8 mouse cellular contexts compared by ENCODE assay signal in the genomic region with DNA sequence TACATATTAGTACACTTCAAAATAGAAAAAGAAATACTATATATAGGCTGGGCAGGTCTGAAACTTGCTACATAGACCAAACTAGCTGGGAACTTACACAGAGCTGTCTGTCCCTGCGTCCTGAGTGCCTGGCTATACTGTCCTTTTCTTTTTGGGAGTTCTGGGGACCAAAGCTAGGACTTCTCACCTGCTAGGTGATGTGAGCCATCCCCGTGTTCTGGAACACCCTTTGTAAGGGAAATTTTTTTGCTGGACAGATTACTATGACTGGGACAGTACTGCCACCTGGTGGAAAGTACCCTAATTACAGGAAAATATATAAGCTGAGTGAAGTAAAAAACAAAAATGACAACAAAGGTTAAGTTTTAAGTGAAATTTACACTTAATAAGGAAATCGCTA. TPM values are rescaled to one million over a fixed set of nuclear protein-coding genes. Genes with fewer than 3 reads are reported as not detected.
DNase-seq lines count a peak whose midpoint lies in the region; ATAC-seq and TF ChIP-seq lines count a peak whose summit lies in the region.

No protein-coding gene starts in this region.

- no peak overlapping the region for H3K4me3 ChIP-seq in forebrain, postnatal 0 days (ENCODE audit: low read depth, low read length)
- H3K4me3 ChIP-seq in forebrain, embryonic 13.5 days, result no peak overlapping the region
- H3K4me3 ChIP-seq in spleen, adult 2 months (ENCODE audit: extremely low read depth, insufficient read depth, insufficient read length), result no peak overlapping the region
- H3K4me3 ChIP-seq in kidney, postnatal 0 days (replicated peaks; ENCODE audit: low read depth, low read length), result no peak overlapping the region

- H3K4me1 ChIP-seq in forebrain, postnatal 0 days (ENCODE audit: insufficient read depth), result no peaks in the 10 kb centered on the region
- H3K4me1 ChIP-seq in forebrain, embryonic 13.5 days, result peaks cover 12% of the 10 kb centered on the region
- no peaks in the 10 kb centered on the region; the same call in 1 of the 2 replicates for H3K4me1 ChIP-seq in spleen, adult 2 months (ENCODE audit: control insufficient read depth, insufficient read depth, insufficient read length)
- no peaks in the 10 kb centered on the region; the same call in 1 of the 2 replicates for H3K4me1 ChIP-seq in kidney, postnatal 0 days (replicated peaks; ENCODE audit: insufficient read depth, low read length)

- no peak overlapping the region for H3K4me2 ChIP-seq in forebrain, postnatal 0 days (ENCODE audit: low read depth)
- no peak overlapping the region for H3K4me2 ChIP-seq in forebrain, embryonic 13.5 days
- H3K4me2 ChIP-seq in kidney, postnatal 0 days (ENCODE audit: low read length), result no peak overlapping the region

- H3K9me3 ChIP-seq in forebrain, postnatal 0 days (ENCODE audit: low read length), result no peaks in the 10 kb centered on the region
- H3K9me3 ChIP-seq in forebrain, embryonic 13.5 days (replicated peaks), result no peaks in the 10 kb centered on the region
- H3K9me3 ChIP-seq in kidney, postnatal 0 days (replicated peaks; ENCODE audit: low read length), result no peaks in the 10 kb centered on the region

- 36% methylated on average over 3 of the region's 3 CpGs for WGBS in forebrain, postnatal 0 days
- WGBS in forebrain, embryonic 13.5 days, result 26% methylated on average over 3 of the region's 3 CpGs
- WGBS in spleen, adult 2 months, result 42% methylated on average over 3 of the region's 3 CpGs
- 44% methylated on average over 3 of the region's 3 CpGs for WGBS in kidney, postnatal 0 days

- no peak for TF ChIP-seq POLR2A in spleen, adult 2 months (IDR thresholded peaks at IDR 0.05; ENCODE audit: low read depth, low read length)

- H3K27me3 ChIP-seq in forebrain, postnatal 0 days (ENCODE audit: insufficient read depth, low read length), result no peaks in the 10 kb centered on the region
- no peaks in the 10 kb centered on the region for H3K27me3 ChIP-seq in forebrain, embryonic 13.5 days
- no peaks in the 10 kb centered on the region for H3K27me3 ChIP-seq in spleen, adult 2 months (ENCODE audit: control insufficient read depth, insufficient read depth, low read length)
- no peaks in the 10 kb centered on the region for H3K27me3 ChIP-seq in kidney, postnatal 0 days (ENCODE audit: insufficient read depth, low read length)

- H3K36me3 ChIP-seq in forebrain, postnatal 0 days (ENCODE audit: insufficient read depth), result no peaks in the 10 kb centered on the region
- H3K36me3 ChIP-seq in forebrain, embryonic 13.5 days (ENCODE audit: poor library complexity, severe bottlenecking), result no peaks in the 10 kb centered on the region
- H3K36me3 ChIP-seq in spleen, adult 2 months (ENCODE audit: control insufficient read depth, insufficient read depth, low read length), result no peaks in the 10 kb centered on the region
- no peaks in the 10 kb centered on the region for H3K36me3 ChIP-seq in kidney, postnatal 0 days (ENCODE audit: insufficient read depth, low read length)

- DNase-seq in forebrain, postnatal 0 days, result no peak
- peak in 1 of 2 experiments; percentile 18 for DNase-seq in spleen, adult 2 months (ENCODE audit: low read depth in 1 of 2, low spot score in 2 of 2)
- no peak for DNase-seq in spleen, adult 12 weeks (ENCODE audit: low spot score)
- DNase-seq in c-Kit-negative CD71-positive TER-119-positive erythroid progenitor cells, embryonic 14.5 days (ENCODE audit: low read depth, low spot score), result peak; percentile 27
- peak; percentile 38 for DNase-seq in kidney, postnatal 0 days (ENCODE audit: low spot score)
- peak; percentile 65 for DNase-seq in thymus, postnatal 0 days (ENCODE audit: low spot score)
- DNase-seq in layer of hippocampus, postnatal 10 days (ENCODE audit: low spot score in 2 of 2), result no peak

- peak; percentile 37 for TF ChIP-seq CTCF in forebrain, postnatal 0 days (IDR thresholded peaks at IDR 0.05; ENCODE audit: low read depth)
- TF ChIP-seq CTCF in spleen, adult 2 months (IDR thresholded peaks at IDR 0.05; ENCODE audit: extremely low read depth, insufficient read depth, insufficient read length, insufficient replicate concordance), result peak; percentile 7; the same call in 1 of the 2 replicates
- peak; percentile 70 for TF ChIP-seq CTCF in kidney, postnatal 0 days (IDR thresholded peaks at IDR 0.05; ENCODE audit: low read depth)

- H3K27ac ChIP-seq in forebrain, postnatal 0 days (ENCODE audit: low read depth, low read length), result no peak overlapping the region
- no peak overlapping the region for H3K27ac ChIP-seq in forebrain, embryonic 13.5 days
- no peak overlapping the region for H3K27ac ChIP-seq in spleen, adult 2 months (ENCODE audit: insufficient read depth, low read length)
- no peak overlapping the region for H3K27ac ChIP-seq in kidney, postnatal 0 days

- no peak for ATAC-seq in forebrain, postnatal 0 days
- no peak for ATAC-seq in forebrain, embryonic 13.5 days
- no peak for ATAC-seq in kidney, postnatal 0 days (replicated peaks; ENCODE audit: low FRiP score, low read depth)

- no peak overlapping the region for H3K9ac ChIP-seq in forebrain, postnatal 0 days
- H3K9ac ChIP-seq in forebrain, embryonic 13.5 days, result no peak overlapping the region
- H3K9ac ChIP-seq in kidney, postnatal 0 days (ENCODE audit: low read depth, low read length), result no peak overlapping the region

RNA-seq across cellular contexts. Expression of a gene that starts 28.2 kb away (rescaled TPM):
- total RNA-seq in forebrain, postnatal 0 days (2014; rRNA removed), result 65.3 and 180 TPM in 2 replicates
- 183 and 258 TPM in 2 replicates for polyA plus RNA-seq in forebrain, postnatal 0 days (2015; fragmentation: Nextera tagmentation; extraction: Ambion mirVana)
- 260 and 293 TPM in 2 replicates for polyA plus RNA-seq in forebrain, embryonic 13.5 days (2015; fragmentation: Nextera tagmentation; extraction: Ambion mirVana)
- 20.6 and 25.9 TPM in 2 replicates for polyA plus RNA-seq in spleen, adult 2 months (2012; rRNA removed)
- 220 and 245 TPM in 2 replicates for polyA plus RNA-seq in kidney, postnatal 0 days (2015; fragmentation: Nextera tagmentation; extraction: Ambion mirVana)
- polyA plus RNA-seq in thymus, postnatal 0 days (2015; fragmentation: Nextera tagmentation; extraction: Ambion mirVana), result 263 and 278 TPM in 2 replicates
- 100 to 1,000 TPM in 1 of 2 experiments, 10 to 100 TPM in 1; 97.2 to 114 TPM for total RNA-seq in layer of hippocampus, postnatal 10 days (2021)

RNA-seq across cellular contexts. Expression of a gene that starts 57.4 kb away (rescaled TPM):
- total RNA-seq in forebrain, postnatal 0 days (2014; rRNA removed), result 31.1 and 42.4 TPM in 2 replicates
- 6.5 and 12.9 TPM in 2 replicates for polyA plus RNA-seq in forebrain, postnatal 0 days (2015; fragmentation: Nextera tagmentation; extraction: Ambion mirVana)
- polyA plus RNA-seq in forebrain, embryonic 13.5 days (2015; fragmentation: Nextera tagmentation; extraction: Ambion mirVana), result 18.4 and 20.2 TPM in 2 replicates
- 4.5 and 6.4 TPM in 2 replicates for polyA plus RNA-seq in spleen, adult 2 months (2012; rRNA removed)
- polyA plus RNA-seq in kidney, postnatal 0 days (2015; fragmentation: Nextera tagmentation; extraction: Ambion mirVana), result 7.6 and 8.4 TPM in 2 replicates
- polyA plus RNA-seq in thymus, postnatal 0 days (2015; fragmentation: Nextera tagmentation; extraction: Ambion mirVana), result 5.3 and 7.1 TPM in 2 replicates
- 10 to 100 TPM; 85.5 to 88.4 TPM for total RNA-seq in layer of hippocampus, postnatal 10 days (2021)

Comparison
In these comparisons a context has a peak if more than half of its experiments do, and no peak if none do; other contexts are left out.
1. DNase-seq: peak in c-Kit-negative CD71-positive TER-119-positive erythroid progenitor cells, embryonic 14.5 days (single experiment), kidney, postnatal 0 days (single experiment) and thymus, postnatal 0 days (single experiment); none in forebrain, postnatal 0 days (single experiment), spleen, adult 12 weeks (single experiment) and layer of hippocampus, postnatal 10 days (0 of 2).
2. CTCF ChIP-seq: peak in every context shown above with its lines; median percentile 70 in kidney, postnatal 0 days; 37 in forebrain, postnatal 0 days; 7 in spleen, adult 2 months.